Mouse (Mus musculus): ENCODE results near the gene Gm17490. TPM values are rescaled to one million over a fixed set of nuclear protein-coding genes. Genes with fewer than 3 reads are reported as not detected.

The Gm17490 gene
- polyA plus RNA-seq, 1 experiment from 2014 or later = not detected

GRCm38 (mm10) chr2:11604911-11605310 is 21.2 kb downstream of the Gm17490 start:
- no peaks in the 10 kb centered on the region for H3K36me3 ChIP-seq (ENCODE audit: control insufficient read depth, insufficient read depth, low read length)
- no peak overlapping the region for H3K4me3 ChIP-seq (ENCODE audit: low read length)
- no peak overlapping the region for H3K4me2 ChIP-seq (ENCODE audit: low read depth, low read length)
- ATAC-seq = no peak
- no peak overlapping the region for H3K9ac ChIP-seq (ENCODE audit: low read depth, low read length)
- no peaks in the 10 kb centered on the region for H3K9me3 ChIP-seq (ENCODE audit: control insufficient read depth, low read length)
- H3K27me3 ChIP-seq (replicated peaks; ENCODE audit: control insufficient read depth, insufficient read depth, low read length) = no peaks in the 10 kb centered on the region
- peaks cover 8% of the 10 kb centered on the region for H3K4me1 ChIP-seq (ENCODE audit: control insufficient read depth, insufficient read depth, low read length)
- no peak overlapping the region for H3K27ac ChIP-seq (ENCODE audit: low read length)

DNA sequence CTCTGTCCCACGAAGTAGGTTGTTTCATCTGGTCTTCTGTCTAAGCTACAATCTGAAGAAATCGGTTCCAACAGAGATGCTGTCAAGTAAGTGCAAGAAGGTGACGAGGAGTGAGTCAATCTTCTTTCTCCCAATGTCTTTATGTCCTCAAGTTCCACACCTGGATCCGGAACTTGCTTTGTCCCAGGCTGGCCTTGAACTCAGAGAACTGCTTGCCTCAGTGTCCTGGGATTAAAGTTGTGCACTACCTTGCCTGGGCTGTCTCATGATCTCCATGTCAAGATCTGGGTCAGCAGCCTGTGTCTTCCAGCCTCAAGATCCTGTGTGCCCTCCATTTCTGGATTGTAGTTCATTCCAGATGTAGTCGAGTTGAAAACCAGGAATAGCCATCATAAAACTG is 22.0 kb downstream of the Gm17490 start, which contains the start of gene Rbm17:
TSS of gene Rbm17 (minus strand) at position 101 of the 400 bp plus-strand sequence.
- peak within 1 kb of the TSS; percentile 90 for H3K4me3 ChIP-seq (ENCODE audit: low read length)
- H3K4me2 ChIP-seq (ENCODE audit: low read depth, low read length) = peak within 1 kb of the TSS; percentile 81
- ATAC-seq = no peak
- H3K4me1 ChIP-seq (ENCODE audit: control insufficient read depth, insufficient read depth, low read length) = peaks cover 8% of the 10 kb centered on the region
- WGBS = 82% methylated on average over 5 of the region's 5 CpGs
- H3K36me3 ChIP-seq (ENCODE audit: control insufficient read depth, insufficient read depth, low read length) = no peaks in the 10 kb centered on the region
- peak within 1 kb of the TSS; percentile 47 for H3K27ac ChIP-seq (ENCODE audit: low read length)
- H3K9me3 ChIP-seq (ENCODE audit: control insufficient read depth, low read length) = no peaks in the 10 kb centered on the region
- peak within 1 kb of the TSS; percentile 97 for H3K9ac ChIP-seq (ENCODE audit: low read depth, low read length)
- H3K27me3 ChIP-seq (replicated peaks; ENCODE audit: control insufficient read depth, insufficient read depth, low read length) = no peaks in the 10 kb centered on the region

DNA sequence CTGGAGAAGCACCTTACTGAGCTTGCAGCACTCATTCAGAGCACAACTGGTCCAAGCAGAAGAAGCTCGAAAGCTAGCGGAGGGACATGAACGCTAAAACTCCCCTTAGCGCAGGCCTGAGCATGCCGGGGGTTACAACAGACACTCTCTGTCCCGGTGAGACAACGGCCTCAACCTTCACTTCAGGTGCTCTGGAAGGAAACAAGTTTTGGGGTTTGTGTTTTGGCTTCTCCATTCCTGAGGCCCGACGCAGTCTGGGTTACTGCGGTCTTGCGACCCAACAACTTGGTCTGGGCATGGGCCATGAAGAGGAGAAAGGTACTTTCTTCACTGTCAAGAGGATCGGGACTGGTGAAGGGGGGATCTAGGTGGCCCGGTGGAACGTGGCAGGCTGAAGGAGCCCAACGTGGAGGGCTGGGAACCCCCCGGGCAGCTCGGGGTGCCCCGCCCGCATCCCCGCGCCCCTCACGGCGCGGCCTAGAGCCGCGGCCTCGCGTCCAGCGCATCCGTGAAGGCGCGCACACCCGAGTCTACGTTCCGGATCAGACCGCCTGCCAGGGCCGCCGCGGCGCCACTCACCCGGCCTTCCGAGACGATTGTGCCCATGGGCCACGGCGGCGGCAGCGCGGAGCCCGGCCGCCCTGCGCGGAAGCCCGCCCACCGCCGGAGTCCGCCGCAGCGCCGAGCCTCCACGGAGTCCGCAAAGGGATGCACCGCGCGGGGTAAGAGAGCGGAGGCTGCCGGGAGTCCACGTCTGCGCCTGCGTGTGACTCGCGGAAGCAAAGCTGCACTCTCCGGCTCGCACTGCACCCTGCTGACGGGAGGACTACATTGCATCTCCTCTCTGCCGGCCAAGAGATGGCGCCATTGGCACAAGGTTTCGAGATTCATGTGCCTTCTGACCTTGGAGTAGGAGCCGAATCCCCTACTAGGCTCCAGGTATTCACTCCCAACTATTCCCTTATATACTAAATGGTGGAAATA is 23.3 kb downstream of the Gm17490 start:
- H3K9me3 ChIP-seq (ENCODE audit: control insufficient read depth, low read length) = no peaks in the 10 kb centered on the region
- peak overlapping the region; percentile 97 for H3K9ac ChIP-seq (ENCODE audit: low read depth, low read length)
- H3K27ac ChIP-seq (ENCODE audit: low read length) = peak overlapping the region; percentile 47
- ATAC-seq = peak; percentile 99
- H3K4me2 ChIP-seq (ENCODE audit: low read depth, low read length) = peak overlapping the region; percentile 81
- 0 out of 2 replicates have a peak, but pooled peaks cover 2% of the 10 kb centered on the region for H3K36me3 ChIP-seq (ENCODE audit: control insufficient read depth, insufficient read depth, low read length)
- under 1% methylated on average over 78 of the region's 78 CpGs for WGBS
- H3K4me1 ChIP-seq (ENCODE audit: control insufficient read depth, insufficient read depth, low read length) = peaks cover 8% of the 10 kb centered on the region
- H3K4me3 ChIP-seq (ENCODE audit: low read length) = peak overlapping the region; percentile 90
- H3K27me3 ChIP-seq (replicated peaks; ENCODE audit: control insufficient read depth, insufficient read depth, low read length) = no peaks in the 10 kb centered on the region

GRCm38 (mm10) chr2:11601795-11602194 is 24.3 kb downstream of the Gm17490 start:
- Histone ChIP-seq H3K4me1 (ENCODE audit: control insufficient read depth, insufficient read depth, low read length) (peaks cover 8% of the 10 kb centered on the region), H3K9ac (ENCODE audit: low read depth, low read length) (peak overlapping the region; percentile 97), H3K27me3 (replicated peaks; ENCODE audit: control insufficient read depth, insufficient read depth, low read length) (no peaks in the 10 kb centered on the region), H3K4me2 (ENCODE audit: low read depth, low read length) (peak overlapping the region; percentile 81), H3K36me3 (ENCODE audit: control insufficient read depth, insufficient read depth, low read length) (peaks cover 6% of the 10 kb centered on the region; the same call in 1 of the 2 replicates), H3K4me3 (ENCODE audit: low read length) (peak overlapping the region; percentile 90), H3K27ac (ENCODE audit: low read length) (no peak overlapping the region), H3K9me3 (ENCODE audit: control insufficient read depth, low read length) (no peaks in the 10 kb centered on the region)
- ATAC-seq = no peak
- 76% methylated on average over 6 of the region's 6 CpGs for WGBS

- Histone ChIP-seq H3K9ac (ENCODE audit: low read depth, low read length) (no peak overlapping the region), H3K27ac (ENCODE audit: low read length) (no peak overlapping the region), H3K36me3 (ENCODE audit: control insufficient read depth, insufficient read depth, low read length) (peaks cover 10% of the 10 kb centered on the region), H3K9me3 (ENCODE audit: control insufficient read depth, low read length) (no peaks in the 10 kb centered on the region), H3K4me2 (ENCODE audit: low read depth, low read length) (no peak overlapping the region), H3K27me3 (replicated peaks; ENCODE audit: control insufficient read depth, insufficient read depth, low read length) (no peaks in the 10 kb centered on the region), H3K4me1 (ENCODE audit: control insufficient read depth, insufficient read depth, low read length) (peaks cover 8% of the 10 kb centered on the region), H3K4me3 (ENCODE audit: low read length) (no peak overlapping the region)
- 96% methylated on average over 7 of the region's 7 CpGs for WGBS
- no peak for ATAC-seq
Measured at GRCm38 (mm10) chr2:11597906-11598305, 28.2 kb downstream of the Gm17490 start.

DNA sequence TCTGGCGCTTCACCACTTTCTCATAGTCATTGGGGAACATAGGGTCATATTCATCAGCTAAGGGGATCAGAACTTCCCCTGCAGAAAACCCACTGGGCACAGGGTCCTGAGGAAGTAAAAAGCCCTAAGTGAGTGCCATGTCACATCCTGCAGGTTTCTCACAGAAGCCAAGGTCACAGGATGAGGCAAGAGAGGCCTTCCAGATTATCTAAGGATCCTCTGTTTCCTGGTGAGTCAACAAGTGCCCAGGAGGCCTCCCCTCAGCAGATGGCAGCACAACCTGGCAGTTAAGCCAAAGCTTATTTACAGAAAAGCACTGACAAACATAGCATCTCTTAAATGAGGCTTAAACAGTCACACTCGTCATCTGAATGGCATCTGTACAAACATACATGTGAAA is 29.4 kb downstream of the Gm17490 start:
- ATAC-seq = no peak
- WGBS = 85% methylated on average over 2 of the region's 2 CpGs
- no peaks in the 10 kb centered on the region for H3K27me3 ChIP-seq (replicated peaks; ENCODE audit: control insufficient read depth, insufficient read depth, low read length)
- peaks cover 21% of the 10 kb centered on the region for H3K36me3 ChIP-seq (ENCODE audit: control insufficient read depth, insufficient read depth, low read length)
- H3K4me1 ChIP-seq (ENCODE audit: control insufficient read depth, insufficient read depth, low read length) = peaks cover 3% of the 10 kb centered on the region
- no peak overlapping the region for H3K4me3 ChIP-seq (ENCODE audit: low read length)
- H3K27ac ChIP-seq (ENCODE audit: low read length) = no peak overlapping the region
- no peak overlapping the region for H3K4me2 ChIP-seq (ENCODE audit: low read depth, low read length)
- no peak overlapping the region for H3K9ac ChIP-seq (ENCODE audit: low read depth, low read length)
- no peaks in the 10 kb centered on the region for H3K9me3 ChIP-seq (ENCODE audit: control insufficient read depth, low read length)

- no peak overlapping the region for H3K4me2 ChIP-seq (ENCODE audit: low read depth, low read length)
- no peaks in the 10 kb centered on the region for H3K4me1 ChIP-seq (ENCODE audit: control insufficient read depth, insufficient read depth, low read length)
- no peak for ATAC-seq
- no peak overlapping the region for H3K27ac ChIP-seq (ENCODE audit: low read length)
- H3K36me3 ChIP-seq (ENCODE audit: control insufficient read depth, insufficient read depth, low read length) = peaks cover 34% of the 10 kb centered on the region
- 90% methylated on average over 4 of the region's 4 CpGs for WGBS
- no peak overlapping the region for H3K9ac ChIP-seq (ENCODE audit: low read depth, low read length)
- H3K4me3 ChIP-seq (ENCODE audit: low read length) = no peak overlapping the region
- H3K9me3 ChIP-seq (ENCODE audit: control insufficient read depth, low read length) = no peaks in the 10 kb centered on the region
- H3K27me3 ChIP-seq (replicated peaks; ENCODE audit: control insufficient read depth, insufficient read depth, low read length) = no peaks in the 10 kb centered on the region
Measured at GRCm38 (mm10) chr2:11587996-11588395, 38.1 kb downstream of the Gm17490 start.

- no peak overlapping the region for H3K4me3 ChIP-seq (ENCODE audit: low read length)
- H3K27ac ChIP-seq (ENCODE audit: low read length) = no peak overlapping the region
- H3K9me3 ChIP-seq (ENCODE audit: control insufficient read depth, low read length) = no peaks in the 10 kb centered on the region
- H3K4me1 ChIP-seq (ENCODE audit: control insufficient read depth, insufficient read depth, low read length) = no peaks in the 10 kb centered on the region
- no peak overlapping the region for H3K4me2 ChIP-seq (ENCODE audit: low read depth, low read length)
- 91% methylated on average over 4 of the region's 4 CpGs for WGBS
- H3K27me3 ChIP-seq (replicated peaks; ENCODE audit: control insufficient read depth, insufficient read depth, low read length) = no peaks in the 10 kb centered on the region
- H3K36me3 ChIP-seq (ENCODE audit: control insufficient read depth, insufficient read depth, low read length) = no peaks in the 10 kb centered on the region
- no peak overlapping the region for H3K9ac ChIP-seq (ENCODE audit: low read depth, low read length)
- ATAC-seq = no peak
Measured at GRCm38 (mm10) chr2:11579399-11579798, 46.7 kb downstream of the Gm17490 start.

GRCm38 (mm10) chr2:11578187-11578586 is 47.9 kb downstream of the Gm17490 start:
- H3K4me3 ChIP-seq (ENCODE audit: low read length) = no peak overlapping the region
- no peak for ATAC-seq
- no peaks in the 10 kb centered on the region for H3K36me3 ChIP-seq (ENCODE audit: control insufficient read depth, insufficient read depth, low read length)
- H3K4me2 ChIP-seq (ENCODE audit: low read depth, low read length) = no peak overlapping the region
- H3K27ac ChIP-seq (ENCODE audit: low read length) = no peak overlapping the region
- H3K9ac ChIP-seq (ENCODE audit: low read depth, low read length) = no peak overlapping the region
- H3K4me1 ChIP-seq (ENCODE audit: control insufficient read depth, insufficient read depth, low read length) = no peaks in the 10 kb centered on the region
- no peaks in the 10 kb centered on the region for H3K27me3 ChIP-seq (replicated peaks; ENCODE audit: control insufficient read depth, insufficient read depth, low read length)
- WGBS = 83% methylated on average over 6 of the region's 6 CpGs
- no peaks in the 10 kb centered on the region for H3K9me3 ChIP-seq (ENCODE audit: control insufficient read depth, low read length)

Data from intestine, embryonic 16.5 days (tissue).